Mouse (Mus musculus): Measurements from ENCODE around the gene Dab1.

DNA sequence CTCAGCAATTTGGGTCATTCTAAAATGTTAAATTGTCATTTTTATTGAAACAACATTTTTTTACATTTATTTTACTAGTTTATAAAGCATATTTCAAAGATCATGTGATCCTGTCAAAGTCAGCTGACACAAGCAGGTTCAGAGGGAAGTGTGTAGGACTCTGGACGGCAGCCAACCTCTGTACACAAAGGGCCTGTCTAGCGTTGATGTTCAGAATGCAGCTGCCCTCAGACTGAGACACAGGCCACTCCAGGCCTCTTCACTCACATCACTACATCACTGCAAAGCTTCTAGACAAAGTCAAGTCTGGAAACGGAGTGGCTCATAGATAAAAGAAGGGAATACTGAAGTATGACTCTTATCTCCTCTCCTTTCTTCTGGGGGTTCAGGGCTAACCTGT, 959.2 kb downstream of the Dab1 start:
- TF ChIP-seq CTCF (IDR thresholded peaks at IDR 0.05; ENCODE audit: borderline replicate concordance, insufficient read depth, low read depth, low read length) (no peak), POLR2A (IDR thresholded peaks at IDR 0.05; ENCODE audit: borderline replicate concordance, insufficient read depth, low read length) (no peak)
